Mouse (Mus musculus): ENCODE results near the gene Fnbp1.
A peak's percentile ranks its signal among the peaks of the same experiment; 100 is the strongest.

Fnbp1 gene

DNA sequence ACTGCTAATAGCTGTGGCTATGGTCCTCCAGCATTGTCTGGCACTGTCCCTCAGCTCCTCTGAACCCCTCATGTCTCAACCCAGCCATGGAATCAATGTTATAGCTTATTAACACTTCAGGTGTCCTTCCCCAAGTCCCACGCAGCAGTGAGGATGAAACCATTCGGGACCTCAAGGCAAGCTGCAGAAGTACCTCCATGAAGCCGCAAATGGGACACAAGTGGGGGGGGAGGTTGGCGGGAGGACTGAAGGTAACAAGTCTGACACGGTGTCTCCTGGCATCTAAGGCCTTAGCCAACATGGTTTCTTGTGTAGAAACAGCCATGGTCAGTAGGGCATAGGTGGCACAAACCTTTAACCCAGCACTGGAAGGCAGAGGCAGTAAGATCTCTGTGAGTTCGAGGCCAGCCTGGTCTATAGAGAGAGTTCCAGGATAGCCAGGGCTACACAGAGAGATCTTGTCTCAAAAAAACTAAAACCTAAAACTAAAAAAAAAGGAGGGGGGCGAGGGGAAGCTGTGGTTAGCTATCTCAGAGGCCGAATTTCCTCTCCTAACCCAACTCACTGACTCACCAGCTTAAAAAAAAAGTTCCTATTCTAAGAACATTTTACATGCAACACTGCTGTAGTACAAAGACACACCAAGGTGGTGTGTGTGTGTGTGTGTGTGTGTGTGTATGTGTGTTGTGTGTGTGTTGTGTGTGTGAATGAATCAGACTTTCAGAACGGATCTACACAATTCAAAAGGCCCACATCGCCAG lies 79.8 kb downstream of the Fnbp1 start:
- DNase-seq = peak; percentile 46

DNA sequence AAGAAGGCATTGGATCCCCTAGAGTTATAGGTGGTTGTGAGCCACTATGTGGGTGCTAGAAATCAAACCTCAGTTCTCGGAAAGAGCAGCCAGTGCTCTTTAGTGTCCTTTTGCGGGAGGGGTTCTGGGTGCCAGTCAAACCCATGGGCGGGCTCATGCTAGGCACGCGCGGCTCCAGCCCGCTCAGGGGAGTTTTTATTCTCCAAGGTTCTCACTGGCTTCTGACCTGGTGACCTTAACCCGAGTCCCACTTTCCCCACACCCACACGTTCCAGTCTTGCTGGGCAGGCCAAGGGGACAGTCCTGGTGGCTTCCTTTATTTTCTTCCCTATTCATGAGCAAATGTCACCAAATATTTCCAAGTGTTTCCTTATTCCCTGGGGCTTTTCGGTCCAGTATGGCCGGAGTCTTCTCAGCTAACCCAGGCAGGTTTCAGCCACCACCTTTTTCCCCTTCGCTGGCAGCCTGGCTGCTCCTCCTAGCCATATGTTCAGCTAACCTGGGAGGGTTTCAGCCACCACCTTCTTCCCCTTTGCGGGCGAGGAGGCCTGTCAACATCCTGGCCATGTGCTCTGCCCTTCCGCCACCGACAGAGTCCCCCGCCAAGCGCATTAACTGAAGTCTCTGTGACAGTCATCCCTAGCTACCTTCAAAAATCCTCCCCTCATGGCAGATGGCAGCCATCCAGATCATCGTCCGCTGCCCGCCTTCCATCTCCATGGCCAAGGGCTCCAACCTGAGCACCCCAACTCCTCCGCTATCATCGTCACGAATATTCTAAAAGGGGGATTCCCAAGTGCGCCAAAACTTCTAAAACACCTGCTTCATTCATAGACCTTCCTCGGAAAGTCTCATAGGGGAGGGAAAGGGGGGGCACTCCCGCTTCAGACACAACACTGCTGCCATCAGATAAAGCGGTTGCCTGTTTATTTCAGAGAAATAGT lies 80.7 kb downstream of the Fnbp1 start:
- DNase-seq = peak; percentile 67

DNA sequence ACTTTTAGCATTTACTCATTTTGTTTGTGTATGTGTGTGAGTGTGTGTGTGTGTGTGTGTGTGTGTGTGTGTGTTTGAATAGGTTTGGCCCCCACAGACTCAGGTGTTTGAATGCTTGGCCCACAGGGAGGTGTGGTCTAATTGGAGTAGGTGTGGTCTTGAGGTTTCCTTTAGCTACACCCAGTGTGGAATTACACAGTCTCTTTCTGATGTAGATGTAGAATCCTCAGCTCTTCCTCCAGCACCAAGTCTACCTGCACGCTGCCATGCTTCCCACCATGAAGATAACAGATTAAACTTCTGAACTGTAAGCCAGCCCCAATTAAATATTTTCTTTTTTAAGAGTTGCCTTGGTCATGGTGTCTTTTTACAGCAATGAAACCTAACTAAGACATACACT lies 81.5 kb downstream of the Fnbp1 start:
- DNase-seq = no peak

DNA sequence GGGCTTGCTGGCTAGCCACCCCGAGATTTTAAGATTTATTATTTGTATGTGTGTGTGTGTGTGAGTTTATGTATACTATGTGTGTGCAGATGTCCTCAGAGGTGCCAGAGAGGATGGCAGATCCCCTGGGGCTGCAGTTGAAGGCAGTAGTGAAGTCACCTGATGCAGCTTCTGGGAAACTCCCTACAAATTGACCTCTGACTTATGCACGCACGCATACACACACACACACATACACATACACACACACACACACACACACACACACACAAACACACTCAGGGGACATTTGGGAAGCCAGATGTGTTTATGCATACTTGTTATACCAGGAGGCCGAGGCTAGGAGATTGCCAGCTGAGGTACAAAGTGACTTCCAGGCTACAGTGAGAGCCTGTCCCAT lies 83.4 kb downstream of the Fnbp1 start:
- no peak for DNase-seq

DNA sequence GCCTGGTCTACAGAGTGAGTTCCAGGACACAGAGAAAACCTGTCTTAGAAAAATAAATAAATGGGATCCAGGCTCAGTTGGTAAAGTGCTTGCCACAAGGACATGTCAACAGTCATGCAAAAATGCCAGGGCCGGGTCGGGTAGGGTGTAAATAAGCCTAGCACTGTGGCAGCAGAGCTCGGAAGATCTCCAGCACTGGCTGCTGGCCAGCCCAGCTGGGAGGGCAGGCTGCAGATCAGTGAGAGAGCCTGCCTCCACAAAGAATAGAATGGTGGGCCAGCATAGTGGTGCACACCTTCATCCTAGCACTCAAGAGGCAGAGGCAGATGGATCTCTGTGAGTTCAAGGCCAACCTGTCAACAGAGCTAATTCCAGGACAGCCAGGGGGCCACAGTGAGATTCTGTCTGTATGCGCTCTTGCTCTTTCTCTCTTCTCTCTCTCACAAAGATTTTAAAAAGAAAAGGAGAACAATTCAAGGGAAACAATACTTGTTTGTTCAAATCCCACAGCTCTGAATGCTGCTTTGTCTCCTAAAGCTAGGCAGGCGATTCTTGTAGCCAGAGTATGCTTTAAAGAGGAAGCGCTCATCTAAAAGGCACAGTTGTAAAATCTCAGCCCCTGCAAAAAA lies 84.1 kb downstream of the Fnbp1 start:
- DNase-seq = no peak

DNA sequence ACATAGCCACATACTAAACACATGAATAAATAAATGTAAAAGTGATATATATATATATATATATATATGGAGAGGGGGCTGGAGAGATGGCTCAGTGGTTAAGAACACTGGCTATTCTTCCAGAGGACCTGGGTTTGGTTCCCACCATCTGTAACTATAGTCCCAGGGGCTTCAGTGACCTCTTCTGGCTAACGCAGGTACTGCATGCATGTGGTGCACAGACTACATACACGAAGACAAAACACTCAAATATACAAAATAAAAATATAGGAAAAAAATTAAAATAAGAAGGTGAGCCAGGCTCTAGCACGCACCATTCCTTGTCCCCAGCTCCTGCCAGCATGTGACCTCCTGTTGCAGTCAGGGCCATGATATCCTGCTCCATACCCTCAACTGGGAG lies 85.7 kb downstream of the Fnbp1 start:
- DNase-seq = no peak

DNA sequence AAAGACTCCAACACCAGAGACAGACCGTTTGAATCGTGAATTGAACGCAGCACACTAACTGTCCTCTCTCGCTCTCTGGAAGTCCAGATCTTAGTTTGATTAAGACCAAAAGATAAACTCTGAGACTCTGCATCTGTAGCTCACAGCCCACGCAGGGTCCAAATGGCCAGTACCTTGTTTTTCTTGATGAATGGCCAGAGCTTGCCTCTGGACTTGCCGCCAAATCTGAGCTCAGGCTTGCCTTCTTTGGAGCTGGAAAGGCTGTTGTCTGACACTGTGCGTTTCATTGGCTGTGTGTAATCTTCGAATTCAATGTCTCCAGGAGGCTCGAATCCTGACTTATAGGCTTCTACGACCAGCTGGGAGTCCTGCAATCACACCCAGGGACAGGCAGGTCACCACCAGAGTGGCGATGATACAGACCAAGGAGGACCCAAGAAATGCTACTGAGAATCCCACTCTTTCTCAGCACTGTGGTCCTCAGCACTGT lies 87.9 kb downstream of the Fnbp1 start:
- DNase-seq = no peak

DNA sequence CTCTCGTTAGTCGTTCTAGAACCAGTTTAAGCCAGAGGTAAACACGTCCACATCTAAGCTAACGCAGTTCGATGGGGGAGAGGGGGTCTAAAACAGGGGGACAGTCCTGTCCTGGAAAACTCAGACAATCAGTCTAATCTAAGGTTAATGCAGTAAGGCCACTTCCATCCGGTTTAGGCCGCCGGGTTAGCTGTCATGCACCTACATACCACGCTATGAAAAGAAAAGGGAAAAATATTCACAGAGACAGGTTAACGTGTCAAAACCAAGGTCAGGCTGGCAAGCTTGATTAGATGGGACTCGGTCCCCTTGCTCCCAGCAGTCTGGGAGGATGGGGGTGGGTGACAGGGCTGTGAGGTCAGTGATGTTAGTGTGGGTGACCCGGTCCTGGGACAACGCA lies 88.4 kb downstream of the Fnbp1 start:
- no peak for DNase-seq

DNA sequence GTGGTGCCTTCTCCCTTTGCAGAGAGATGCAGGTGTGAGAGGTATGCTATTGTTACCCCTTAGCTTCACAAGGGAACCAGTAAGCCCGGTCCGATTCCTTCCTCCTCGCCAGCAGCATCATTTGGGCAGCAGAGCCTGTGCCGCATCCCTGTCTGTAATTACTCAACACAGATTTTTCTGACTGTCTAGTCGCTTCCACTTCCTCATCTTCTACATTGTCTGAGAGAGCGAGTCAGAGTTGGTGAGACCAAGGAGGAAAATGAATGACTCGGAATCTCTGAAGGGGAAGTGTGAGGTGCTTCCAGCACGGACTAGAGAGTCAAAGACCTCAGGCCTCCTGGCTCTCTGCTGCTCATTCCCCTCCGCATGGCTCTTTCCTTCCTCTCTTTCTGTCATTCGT lies 89.4 kb downstream of the Fnbp1 start:
- DNase-seq = peak; percentile 41

DNA sequence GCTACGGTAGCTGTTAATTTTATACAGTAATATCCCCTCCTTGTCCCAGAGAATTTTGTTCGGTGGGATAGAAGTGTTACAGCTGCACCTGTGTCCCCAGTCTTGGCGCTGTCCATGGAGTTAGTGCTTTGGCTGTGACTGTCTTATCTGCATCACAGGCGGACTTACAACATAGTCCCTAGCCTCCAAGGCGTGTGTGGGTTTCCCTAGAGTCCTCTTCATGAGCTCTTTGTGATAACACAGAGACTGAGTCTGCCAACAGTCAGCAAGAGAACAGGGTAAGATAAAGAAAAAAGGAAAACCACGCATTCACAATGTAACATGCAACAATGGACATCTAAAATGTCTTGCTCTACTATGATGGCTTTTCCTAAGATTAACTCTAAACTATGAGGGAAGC lies 93.8 kb downstream of the Fnbp1 start:
- DNase-seq = no peak

DNA sequence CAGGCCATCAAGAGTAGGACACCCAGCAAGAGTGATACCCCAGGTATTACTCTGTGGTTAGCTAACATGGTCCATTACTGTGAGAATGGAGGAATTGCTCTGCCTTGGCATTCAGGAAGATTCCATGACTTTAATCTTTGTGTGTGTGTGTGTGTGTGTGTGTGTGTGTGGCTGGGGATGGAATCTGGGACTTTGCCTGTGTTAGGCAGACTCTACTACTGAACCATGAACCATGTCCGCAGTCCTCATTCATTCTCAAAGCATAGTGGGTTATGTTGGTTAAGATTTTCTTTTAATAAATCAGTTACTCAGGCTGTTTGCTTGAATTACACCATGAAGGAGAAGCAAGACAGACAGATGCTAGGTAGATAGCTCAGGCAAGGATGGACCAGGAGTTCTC lies 98.0 kb downstream of the Fnbp1 start:
- DNase-seq = no peak

DNA sequence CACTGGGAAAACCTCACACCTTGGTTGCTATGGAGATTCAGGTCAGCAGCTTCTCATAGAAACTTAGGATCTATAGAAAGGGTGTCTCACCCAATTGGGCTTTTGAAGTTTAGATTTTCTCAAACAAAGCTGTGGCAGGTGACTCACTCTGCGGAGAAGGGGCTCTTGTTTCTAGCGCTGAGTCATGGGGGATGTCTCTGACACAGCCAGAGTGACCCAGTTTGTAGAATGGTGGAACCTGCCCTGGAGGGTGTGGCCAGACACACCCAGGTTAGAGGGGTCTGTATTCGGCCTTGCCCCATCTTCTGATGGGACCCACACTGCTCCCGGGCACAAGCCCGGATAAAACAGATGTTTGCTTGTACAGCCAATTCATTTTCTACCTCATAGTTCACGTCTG lies 98.9 kb downstream of the Fnbp1 start:
- DNase-seq = no peak

DNA sequence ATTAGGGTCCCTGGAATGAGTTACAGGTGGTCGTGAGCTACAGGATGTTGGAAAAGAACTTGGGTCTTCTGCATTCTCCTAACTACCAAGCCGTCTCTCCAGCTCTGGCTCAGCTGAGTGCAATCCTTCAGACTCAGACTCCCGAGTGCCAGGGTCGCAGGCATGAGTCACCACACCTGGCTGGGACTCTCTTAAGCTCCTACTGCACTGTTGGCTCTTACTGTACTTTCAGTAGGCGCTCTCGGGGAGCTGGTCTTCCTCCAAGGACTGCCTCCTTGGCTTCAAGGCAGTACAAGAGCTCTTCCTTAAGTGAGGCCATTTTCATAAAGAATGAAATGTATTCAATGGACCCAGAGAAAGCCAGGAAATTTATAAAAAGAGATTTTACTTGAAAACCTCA lies 100.4 kb downstream of the Fnbp1 start:
- peak; percentile 39 for DNase-seq

DNA sequence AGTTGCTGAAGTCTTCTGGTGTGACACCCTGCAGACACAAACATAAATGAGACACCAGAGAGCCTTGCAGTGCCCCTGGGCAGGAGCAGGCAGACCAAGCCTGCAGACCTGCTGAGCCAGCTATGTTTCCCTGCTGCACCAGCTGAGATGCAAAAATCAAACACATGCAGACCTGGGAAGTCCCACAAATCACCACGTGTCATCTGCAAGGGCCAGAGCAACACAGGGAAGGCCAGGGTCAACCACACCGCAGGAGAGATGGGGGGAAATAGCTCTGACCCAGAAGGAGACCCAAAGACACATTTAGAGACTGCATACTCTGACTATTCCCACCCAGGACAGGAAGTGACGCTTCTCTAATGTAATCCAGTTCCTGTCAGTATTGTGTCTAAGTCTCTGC lies 101.3 kb downstream of the Fnbp1 start:
- no peak for DNase-seq

DNA sequence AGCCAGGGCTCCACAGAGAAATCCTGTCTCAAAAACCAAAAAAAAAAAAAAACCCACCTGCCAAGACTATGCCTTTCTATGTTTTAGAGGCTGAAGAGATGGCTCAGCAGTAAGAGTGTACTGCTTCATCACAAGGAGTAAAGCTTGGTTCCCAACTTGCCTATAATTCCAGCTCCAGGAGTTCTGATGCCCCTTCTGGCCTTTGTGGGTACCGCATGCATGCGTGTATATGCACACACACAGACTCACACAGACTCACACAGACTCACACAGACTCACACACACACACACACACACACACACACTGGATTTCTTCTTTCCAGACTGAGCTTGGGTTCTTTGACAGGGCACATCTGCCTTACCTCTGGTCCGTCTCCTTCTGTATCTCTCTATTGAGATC lies 101.8 kb downstream of the Fnbp1 start:
- DNase-seq = no peak

DNA sequence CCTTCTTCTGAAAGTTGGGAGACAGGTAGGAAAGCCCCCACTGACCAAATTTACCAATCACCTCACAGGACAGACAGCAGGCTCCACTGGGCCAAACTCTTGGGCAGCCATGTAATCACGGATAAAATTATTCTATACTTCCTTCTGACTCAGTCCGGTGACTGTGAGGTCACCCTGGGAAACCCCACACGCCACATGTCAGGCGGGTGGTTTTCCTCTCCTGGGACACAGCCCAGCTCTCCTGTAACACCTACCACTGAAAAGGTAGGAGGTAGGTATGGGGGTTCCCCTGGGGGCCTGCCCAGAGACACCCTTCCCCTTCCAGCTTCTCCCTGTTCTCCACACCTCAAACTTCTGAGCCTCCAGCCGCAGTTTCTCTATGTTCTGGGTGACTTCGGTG lies 105.0 kb downstream of the Fnbp1 start:
- no peak for DNase-seq

DNA sequence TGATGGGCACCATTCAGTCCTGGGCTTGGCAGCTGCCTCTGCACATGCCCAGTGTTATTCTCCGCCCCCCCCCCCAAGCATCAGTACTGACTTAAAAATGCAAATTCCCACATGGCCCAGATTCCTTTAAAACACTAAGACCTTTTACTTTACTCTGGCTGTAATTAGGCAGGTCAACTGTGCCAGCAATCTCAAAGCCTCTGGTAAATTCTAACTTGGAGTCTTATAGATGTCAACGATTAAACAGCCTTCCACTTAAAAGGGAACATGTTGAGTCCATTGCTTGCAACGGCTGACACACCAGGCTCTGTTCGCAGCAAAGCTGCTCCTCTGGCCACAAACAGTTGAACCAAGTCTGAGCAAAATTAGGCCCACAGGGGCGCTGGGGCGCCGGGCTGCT lies 109.8 kb downstream of the Fnbp1 start:
- no peak for DNase-seq

DNA sequence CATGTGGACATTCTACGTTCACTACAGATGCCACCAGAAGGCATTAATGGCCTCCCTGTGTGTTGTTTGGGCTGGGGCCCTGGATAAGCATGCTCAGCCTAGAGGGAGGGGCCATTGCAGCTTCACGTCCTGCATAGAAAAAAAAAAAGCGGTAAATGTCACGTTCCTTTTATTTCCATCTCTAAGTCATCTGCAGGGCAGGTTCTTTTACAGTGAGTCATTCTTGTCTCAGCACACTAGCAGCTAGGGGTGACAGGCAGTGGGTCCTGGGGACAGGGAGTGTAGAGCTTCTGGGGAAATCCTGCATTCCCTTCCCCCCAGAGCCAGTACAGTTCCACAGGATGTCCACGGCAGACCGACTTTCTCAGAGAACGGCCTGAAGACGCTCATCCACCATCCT lies 115.2 kb downstream of the Fnbp1 start:
- DNase-seq = no peak

DNA sequence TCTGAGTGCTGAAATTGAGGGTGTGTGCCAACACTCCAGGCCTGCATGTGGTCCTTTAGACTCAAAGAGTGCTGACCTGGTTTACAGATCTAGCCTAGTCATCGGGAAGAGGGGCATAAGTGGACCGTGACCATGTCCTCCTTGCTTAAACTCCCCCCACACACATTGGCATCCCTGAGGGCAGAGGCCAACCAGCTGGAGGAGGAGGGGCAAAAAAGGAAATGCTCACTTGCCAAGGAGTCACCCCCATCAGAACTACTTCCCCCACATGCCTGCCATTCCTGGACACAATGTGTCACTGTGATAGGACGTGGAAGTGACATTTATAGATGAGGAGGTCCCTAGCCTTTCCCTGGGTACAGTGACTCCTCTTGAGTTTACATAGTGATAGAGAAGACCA lies 116.3 kb downstream of the Fnbp1 start:
- peak; percentile 8 for DNase-seq

DNA sequence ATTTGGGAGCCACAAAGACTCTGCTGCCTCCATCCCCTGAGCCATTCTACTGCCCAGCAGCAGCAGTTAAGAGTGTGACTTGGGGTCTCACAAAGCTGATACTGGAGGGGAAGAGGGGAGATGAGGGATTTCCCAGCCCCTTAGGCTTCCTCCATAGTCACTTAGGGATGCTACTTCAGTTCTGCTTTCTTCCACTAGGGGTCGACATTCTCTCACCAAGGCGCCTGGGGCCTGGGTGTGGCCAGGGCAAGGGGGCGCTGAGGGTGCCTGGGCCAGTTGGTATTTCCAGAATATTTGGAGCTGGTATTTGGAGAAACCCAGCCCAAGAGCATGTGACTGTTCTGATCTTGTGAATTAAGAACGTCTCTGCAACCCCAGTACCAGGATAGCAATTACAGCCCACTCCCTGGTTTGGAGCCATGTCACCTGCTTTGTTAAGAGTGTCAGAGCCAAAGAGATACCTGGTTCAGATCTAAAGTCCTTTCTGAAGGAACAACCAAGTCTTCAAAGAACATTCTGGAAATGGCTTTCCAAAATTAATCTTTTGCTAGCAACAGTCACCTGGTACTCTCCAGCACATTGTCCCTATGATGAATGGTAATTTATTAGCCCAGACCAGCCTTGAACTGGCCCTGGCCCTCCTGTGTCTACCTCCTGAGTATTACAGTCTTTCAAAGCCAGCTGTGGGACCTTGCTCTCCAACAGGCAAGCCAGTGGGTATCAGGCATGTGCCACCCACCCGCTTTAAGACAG lies 117.0 kb downstream of the Fnbp1 start:
- DNase-seq = peak; percentile 81

DNA sequence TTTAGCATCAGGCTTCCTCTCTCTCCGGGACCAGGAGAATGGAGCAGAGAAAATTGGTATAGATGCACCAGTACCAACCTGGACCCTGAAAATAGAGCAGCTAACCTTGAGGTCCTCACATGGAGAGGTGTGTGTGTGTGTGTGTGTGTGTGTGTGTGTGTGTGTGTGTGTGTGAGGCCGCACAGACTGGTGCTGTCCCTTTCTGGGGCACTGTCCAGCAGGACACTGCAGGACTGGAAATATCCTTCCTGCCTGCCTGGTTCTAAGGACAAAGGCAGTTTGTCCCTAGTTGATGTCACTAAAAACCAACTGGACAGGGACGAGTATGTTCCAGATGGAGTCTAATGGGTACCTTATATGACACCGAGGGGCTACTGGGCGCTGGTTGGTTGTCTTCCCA lies 117.9 kb downstream of the Fnbp1 start:
- no peak for DNase-seq

DNA sequence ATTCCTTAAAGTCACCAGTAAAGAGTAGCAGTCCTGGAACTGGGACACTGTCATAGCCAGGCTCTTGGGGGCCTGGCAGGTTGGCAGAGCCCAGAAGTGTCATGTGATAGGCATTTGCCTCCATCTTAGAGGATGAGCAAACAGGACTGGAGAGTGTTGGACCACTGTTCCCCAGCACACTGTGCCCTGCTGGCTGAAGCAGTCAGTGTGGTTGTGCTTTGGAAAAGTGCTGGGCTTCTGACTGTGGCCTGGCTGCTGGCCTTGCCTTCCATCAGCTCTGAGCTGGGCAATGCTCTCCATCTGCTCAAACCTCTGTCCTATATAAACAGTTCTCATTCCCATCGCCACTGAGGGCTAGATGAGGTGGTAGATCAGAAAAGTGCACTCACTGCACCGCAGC lies 121.6 kb downstream of the Fnbp1 start:
- no peak for DNase-seq

DNA sequence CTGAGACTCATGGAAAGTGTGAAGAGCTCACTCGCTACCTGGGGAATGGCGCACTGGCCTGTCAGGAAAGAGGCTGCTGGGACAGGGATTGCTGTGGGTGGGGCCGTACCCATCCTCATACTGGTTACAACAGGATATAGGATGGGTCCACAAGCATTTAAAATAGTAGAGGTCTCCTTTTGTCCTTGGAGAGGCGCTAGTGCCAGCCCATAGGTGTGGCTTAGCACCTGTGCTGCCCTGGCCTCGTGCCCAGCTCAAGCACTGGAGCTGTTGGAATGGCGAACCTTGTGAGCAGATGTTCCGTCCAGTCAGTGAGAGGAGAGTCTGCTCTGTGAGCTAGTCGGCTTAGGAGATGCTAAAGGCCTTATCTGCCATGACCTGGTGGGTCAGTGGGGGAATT lies 122.8 kb downstream of the Fnbp1 start:
- no peak for DNase-seq

All from lung, postnatal 36 days (tissue).